Mouse (Mus musculus) lung, postnatal 0 days (tissue): ENCODE results near the gene Strn4. TPM values are rescaled to one million over a fixed set of nuclear protein-coding genes. Genes with fewer than 3 reads are reported as not detected.

Experiments
- ATAC-seq: fragments of 200-750 bp; cut with Nextera tagmentation; 2 replicates; pipeline ENCODE4 v1.8.0; 2017; ENCODE audit warnings: moderate library complexity
- DNase-seq: peaks from one replicate; pipeline ENCODE4 v3.0.0-alpha.2; 2016; ENCODE audit warnings: low spot score
- H3K27ac ChIP-seq: fragments of 300-500 bp; sonication (generic); 2 replicates; pipeline ENCODE4 v1.5.1; 2014; ENCODE audit warnings: antibody characterized with exemption, mild to moderate bottlenecking, low read length, mixed read lengths
- H3K27me3 ChIP-seq: fragments of 300-500 bp; sonication (generic); replicated peaks from 2 replicates; pipeline ENCODE4 v1.6.1; 2014; ENCODE audit warnings: low read length, mixed read lengths; ENCODE audit not compliant: insufficient read depth
- H3K36me3 ChIP-seq: fragments of 300-500 bp; sonication (generic); 2 replicates; pipeline ENCODE4 v1.6.1; 2014; ENCODE audit warnings: low read length, mixed read lengths; ENCODE audit not compliant: insufficient read depth
- H3K4me1 ChIP-seq: fragments of 300-500 bp; sonication (generic); 2 replicates; pipeline ENCODE4 v1.6.1; 2014; ENCODE audit warnings: antibody characterized with exemption, low read depth, low read length, mixed read lengths; ENCODE audit not compliant: insufficient read depth
- H3K4me2 ChIP-seq: fragments of 300-500 bp; sonication (generic); replicated peaks from 2 replicates; pipeline ENCODE4 v1.6.1; 2014; ENCODE audit warnings: low read depth, mild to moderate bottlenecking, low read length, moderate library complexity, mixed read lengths
- H3K4me3 ChIP-seq: fragments of 300-500 bp; sonication (generic); 2 replicates; pipeline ENCODE4 v1.5.1; 2014; ENCODE audit warnings: low read depth, low read length
- H3K9ac ChIP-seq: fragments of 300-500 bp; sonication (generic); replicated peaks from 2 replicates; pipeline ENCODE4 v1.6.1; 2014; ENCODE audit warnings: low read depth, mild to moderate bottlenecking
- H3K9me3 ChIP-seq: fragments of 300-500 bp; sonication (generic); 2 replicates; pipeline ENCODE4 v1.6.1; 2016; ENCODE audit warnings: low read length, mixed read lengths
- CTCF ChIP-seq: IDR thresholded peaks from 2 replicates; pipeline ENCODE4 v1.5.1; 2016; ENCODE audit warnings: antibody characterized with exemption, mild to moderate bottlenecking
- EP300 ChIP-seq: IDR thresholded peaks from 2 replicates; pipeline ENCODE4 v1.6.1; 2016; ENCODE audit warnings: antibody characterized with exemption, mild to moderate bottlenecking, control low read depth
- WGBS: fragments of 180-500 bp; shearing (Covaris S2); extraction: QIAGEN DNeasy Blood & Tissue Kit; methylation state at CpG from one replicate; pipeline ENCODE4 v1.1.7; 2014; 5-methylcytosine and 5-hydroxymethylcytosine counted together
- polyA plus RNA-seq: library from polyadenylated mRNA; unstranded; fragments of >200 nt; fragmentation: Nextera tagmentation; extraction: Ambion mirVana; gene quantifications from 2 replicates; pipeline ENCODE4 v1.2.1, GENCODE M21; 2015

Strn4 gene
- polyA plus RNA-seq, 1 experiment from 2014 or later = 57.7 TPM

DNA sequence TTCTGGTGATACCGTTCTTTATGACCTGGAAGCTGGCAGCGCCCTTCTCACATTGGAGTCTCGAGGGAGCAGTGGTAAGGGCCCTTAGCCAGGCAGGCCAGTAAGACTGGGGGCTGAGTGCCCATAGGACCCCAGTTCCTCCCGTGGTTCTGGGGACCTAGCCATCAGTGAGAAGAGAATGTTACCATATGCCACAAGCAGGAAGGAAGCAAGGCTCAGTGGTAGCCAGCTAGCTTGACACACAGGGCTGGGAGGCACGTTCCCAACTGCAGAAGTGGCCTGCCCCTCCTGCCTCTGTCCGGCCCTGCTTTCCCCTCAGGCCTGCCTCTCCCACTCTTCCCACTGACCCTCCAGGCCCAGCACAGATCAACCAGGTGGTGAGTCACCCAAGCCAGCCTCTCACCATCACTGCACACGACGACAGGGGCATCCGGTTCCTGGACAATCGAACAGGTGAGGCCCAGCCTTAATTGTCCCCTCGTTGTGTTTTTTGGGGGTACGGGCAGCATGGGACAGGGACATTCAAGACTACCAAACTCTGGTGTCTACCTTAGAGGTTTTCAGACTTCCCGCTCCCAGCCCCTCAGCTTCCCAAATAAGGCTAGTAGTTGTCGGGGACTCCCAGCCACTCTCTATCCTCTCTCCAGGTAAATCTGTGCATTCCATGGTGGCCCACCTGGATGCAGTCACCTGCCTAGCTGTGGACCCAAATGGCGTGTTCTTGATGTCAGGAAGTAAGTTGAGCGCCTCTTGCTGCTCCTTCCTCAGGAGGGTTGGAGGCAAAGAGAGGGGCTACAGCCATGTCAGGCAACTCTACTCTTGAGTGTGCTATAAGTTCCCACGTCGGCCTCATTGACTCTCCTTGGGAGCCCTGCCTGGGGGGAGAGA lies 22.5 kb downstream of the Strn4 start:
- H3K27me3 ChIP-seq = no peaks in the 10 kb centered on the region
- no peak overlapping the region for H3K9ac ChIP-seq
- peaks cover 32% of the 10 kb centered on the region; the same call in 1 of the 2 replicates for H3K36me3 ChIP-seq
- no peak for ATAC-seq
- H3K9me3 ChIP-seq = no peaks in the 10 kb centered on the region
- no peak for DNase-seq
- WGBS = 89% methylated on average over 18 of the region's 18 CpGs
- H3K27ac ChIP-seq = no peak overlapping the region
- H3K4me1 ChIP-seq = peaks cover 4% of the 10 kb centered on the region; the same call in 1 of the 2 replicates
- no peak overlapping the region for H3K4me3 ChIP-seq
- H3K4me2 ChIP-seq = no peak overlapping the region
- no peak for TF ChIP-seq EP300
- no peak for TF ChIP-seq CTCF

- TF ChIP-seq CTCF = no peak
- TF ChIP-seq EP300 = no peak
- ATAC-seq = no peak
- no peak for DNase-seq
- Histone ChIP-seq H3K9ac (no peak overlapping the region), H3K4me3 (no peak overlapping the region), H3K4me1 (peaks cover 8% of the 10 kb centered on the region; the same call in 1 of the 2 replicates), H3K27ac (no peak overlapping the region), H3K27me3 (no peaks in the 10 kb centered on the region), H3K9me3 (no peaks in the 10 kb centered on the region), H3K36me3 (peaks cover 26% of the 10 kb centered on the region; the same call in 1 of the 2 replicates), H3K4me2 (no peak overlapping the region)
- WGBS = 66% methylated on average over 6 of the region's 6 CpGs
Measured at GRCm38 (mm10) chr7:16838804-16839426, 23.2 kb downstream of the Strn4 start.

DNA sequence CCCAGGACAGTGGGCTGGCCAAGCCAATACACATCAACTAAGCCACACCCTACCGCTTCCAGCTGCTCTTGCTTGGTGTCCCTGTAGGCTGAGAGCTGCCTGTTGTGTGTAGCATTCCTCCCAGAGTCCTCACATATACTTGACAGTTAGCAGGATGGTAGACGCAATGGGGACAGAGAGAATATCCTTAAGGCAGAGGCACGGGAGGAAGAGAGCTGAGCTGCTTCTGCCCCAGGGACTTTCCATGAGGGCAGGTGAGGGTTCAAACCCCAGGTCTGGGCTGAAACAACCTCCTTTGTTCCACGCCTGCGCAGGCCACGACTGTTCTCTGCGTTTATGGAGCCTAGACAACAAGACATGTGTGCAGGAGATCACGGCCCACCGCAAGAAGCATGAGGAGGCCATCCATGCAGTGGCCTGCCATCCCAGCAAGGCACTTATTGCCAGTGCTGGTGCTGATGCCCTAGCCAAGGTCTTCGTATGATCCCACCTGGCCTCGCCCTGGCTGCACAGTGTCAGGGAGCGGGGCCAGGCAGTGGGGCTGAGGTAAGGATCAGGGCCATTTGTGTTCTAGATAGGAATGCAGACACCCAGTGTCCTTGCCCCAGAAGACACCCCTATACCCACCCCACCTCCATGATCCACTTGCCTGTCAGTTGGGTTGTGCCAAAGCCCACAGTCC lies 23.9 kb downstream of the Strn4 start:
- H3K9ac ChIP-seq = no peak overlapping the region
- peaks cover 26% of the 10 kb centered on the region; the same call in 1 of the 2 replicates for H3K36me3 ChIP-seq
- H3K27me3 ChIP-seq = no peaks in the 10 kb centered on the region
- H3K4me2 ChIP-seq = no peak overlapping the region
- WGBS = 90% methylated on average over 12 of the region's 12 CpGs
- ATAC-seq = no peak
- H3K9me3 ChIP-seq = no peaks in the 10 kb centered on the region
- no peak overlapping the region for H3K27ac ChIP-seq
- peaks cover 13% of the 10 kb centered on the region; the same call in 1 of the 2 replicates for H3K4me1 ChIP-seq
- no peak for DNase-seq
- TF ChIP-seq EP300 = no peak
- TF ChIP-seq CTCF = no peak
- no peak overlapping the region for H3K4me3 ChIP-seq

DNA sequence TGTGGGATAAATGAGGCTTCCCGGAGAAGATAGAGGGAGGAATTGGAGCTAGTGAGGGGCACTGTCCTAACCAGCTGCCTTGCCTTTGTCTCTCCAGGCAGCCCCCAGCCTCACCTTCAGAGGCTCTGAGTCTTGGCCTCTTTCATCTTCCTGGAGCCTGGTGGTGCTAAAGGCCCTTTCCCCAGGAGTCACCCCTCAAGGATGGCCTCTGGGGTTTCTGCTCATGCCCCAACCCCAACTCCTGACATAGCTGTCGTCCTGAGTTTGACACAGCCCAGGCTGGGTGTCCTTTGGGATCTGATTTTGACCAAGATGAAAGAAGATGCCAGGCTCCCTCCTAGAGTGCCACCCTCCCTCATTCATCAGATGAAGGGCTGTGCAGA lies 24.4 kb downstream of the Strn4 start:
- ATAC-seq (no peak), DNase-seq (no peak)
- Histone ChIP-seq H3K9me3 (no peaks in the 10 kb centered on the region), H3K4me3 (no peak overlapping the region), H3K4me1 (peaks cover 17% of the 10 kb centered on the region; the same call in 1 of the 2 replicates), H3K27me3 (no peaks in the 10 kb centered on the region), H3K4me2 (no peak overlapping the region), H3K9ac (no peak overlapping the region), H3K27ac (no peak overlapping the region), H3K36me3 (peaks cover 24% of the 10 kb centered on the region; the same call in 1 of the 2 replicates)
- WGBS = 87% methylated on average over 2 of the region's 2 CpGs
- TF ChIP-seq CTCF (no peak), EP300 (no peak)

- TF ChIP-seq EP300 = no peak
- TF ChIP-seq CTCF = no peak
- no peak for ATAC-seq
- Histone ChIP-seq H3K27me3 (no peaks in the 10 kb centered on the region), H3K4me1 (peaks cover 17% of the 10 kb centered on the region; the same call in 1 of the 2 replicates), H3K4me3 (no peak overlapping the region), H3K27ac (peak overlapping the region; percentile 94), H3K4me2 (no peak overlapping the region), H3K9me3 (no peaks in the 10 kb centered on the region), H3K36me3 (peaks cover 22% of the 10 kb centered on the region; the same call in 1 of the 2 replicates), H3K9ac (no peak overlapping the region)
- DNase-seq = no peak
- WGBS = 65% methylated on average over 4 of the region's 4 CpGs
Measured at GRCm38 (mm10) chr7:16841078-16841477, 25.4 kb downstream of the Strn4 start.
